Mouse (Mus musculus): Measurements from ENCODE around the gene Btn2a2. TPM values are rescaled to one million over a fixed set of nuclear protein-coding genes. Genes with fewer than 3 reads are reported as not detected.

The Btn2a2 gene
- polyA plus RNA-seq, 1 experiment from 2014 or later = 0.32 TPM

Small RNA genes within 50 kb of the gene (microRNA-seq; reads per million reads assigned to microRNA genes)
- gene Gm44297 (ENCODE audit: borderline number of aligned reads) = 4.2 reads per million, percentile 9 among the genes with 10 or more reads in this experiment
- gene n-TStga1 (ENCODE audit: borderline number of aligned reads) = 12.0 reads per million, percentile 24 among the genes with 10 or more reads in this experiment

Other genes with a start within 250 kb of the Btn2a2 start
- not detected in 2 replicates for gene Vmn1r223, start 241.7 kb downstream of the Btn2a2 start, polyA plus RNA-seq (2014; fragmentation: Nextera tagmentation; extraction: Ambion mirVana)
- 36.4 and 37.0 TPM in 2 replicates for gene Zfp322a, start 119.6 kb downstream of the Btn2a2 start, polyA plus RNA-seq (2014; fragmentation: Nextera tagmentation; extraction: Ambion mirVana)
- gene Abt1, start 65.0 kb downstream of the Btn2a2 start, polyA plus RNA-seq (2014; fragmentation: Nextera tagmentation; extraction: Ambion mirVana) = 13.1 and 13.4 TPM in 2 replicates
- gene Btn1a1, start 23.0 kb downstream of the Btn2a2 start, polyA plus RNA-seq (2014; fragmentation: Nextera tagmentation; extraction: Ambion mirVana) = 1.8 and 2.2 TPM in 2 replicates
- gene Hist1h4h, start 42.2 kb upstream of the Btn2a2 start, polyA plus RNA-seq (2014; fragmentation: Nextera tagmentation; extraction: Ambion mirVana) = 3.3 and 4.3 TPM in 2 replicates
- gene Hist1h2af, start 45.0 kb upstream of the Btn2a2 start, polyA plus RNA-seq (2014; fragmentation: Nextera tagmentation; extraction: Ambion mirVana) = 1.1 and 5.1 TPM in 2 replicates
- gene Hist1h3g, start 46.6 kb upstream of the Btn2a2 start, polyA plus RNA-seq (2014; fragmentation: Nextera tagmentation; extraction: Ambion mirVana) = 5.2 TPM in 2 replicates
- gene Hist1h2bh, start 54.5 kb upstream of the Btn2a2 start, polyA plus RNA-seq (2014; fragmentation: Nextera tagmentation; extraction: Ambion mirVana) = 1.6 and 1.7 TPM in 2 replicates
- gene Hist1h3f, start 55.2 kb upstream of the Btn2a2 start, polyA plus RNA-seq (2014; fragmentation: Nextera tagmentation; extraction: Ambion mirVana) = 0.42 and 0.62 TPM in 2 replicates
- 0.66 and 1.4 TPM in 2 replicates for gene Hist1h4f, start 62.8 kb upstream of the Btn2a2 start, polyA plus RNA-seq (2014; fragmentation: Nextera tagmentation; extraction: Ambion mirVana)
- 0.68 and 0.82 TPM in 2 replicates for gene Hist1h1d, start 64.4 kb upstream of the Btn2a2 start, polyA plus RNA-seq (2014; fragmentation: Nextera tagmentation; extraction: Ambion mirVana)
- gene Hist1h3e, start 73.5 kb upstream of the Btn2a2 start, polyA plus RNA-seq (2014; fragmentation: Nextera tagmentation; extraction: Ambion mirVana) = 3.5 and 5.6 TPM in 2 replicates
- 61.3 and 62.9 TPM in 2 replicates for gene Hist1h2ae, start 82.4 kb upstream of the Btn2a2 start, polyA plus RNA-seq (2014; fragmentation: Nextera tagmentation; extraction: Ambion mirVana)
- 5.7 and 6.3 TPM in 2 replicates for gene Hist1h2bg, start 82.5 kb upstream of the Btn2a2 start, polyA plus RNA-seq (2014; fragmentation: Nextera tagmentation; extraction: Ambion mirVana)
- 1.8 TPM in 2 replicates for gene Hist1h2bf, start 85.3 kb upstream of the Btn2a2 start, polyA plus RNA-seq (2014; fragmentation: Nextera tagmentation; extraction: Ambion mirVana)
- 0.84 and 0.92 TPM in 2 replicates for gene Hist1h2ad, start 85.5 kb upstream of the Btn2a2 start, polyA plus RNA-seq (2014; fragmentation: Nextera tagmentation; extraction: Ambion mirVana)
- gene Hist1h3d, start 86.9 kb upstream of the Btn2a2 start, polyA plus RNA-seq (2014; fragmentation: Nextera tagmentation; extraction: Ambion mirVana) = 7.7 and 8.5 TPM in 2 replicates
- gene Hist1h4d, start 92.7 kb upstream of the Btn2a2 start, polyA plus RNA-seq (2014; fragmentation: Nextera tagmentation; extraction: Ambion mirVana) = 92.8 and 99.3 TPM in 2 replicates
- 4.4 TPM in 2 replicates for gene Hist1h2be, start 132.3 kb upstream of the Btn2a2 start, polyA plus RNA-seq (2014; fragmentation: Nextera tagmentation; extraction: Ambion mirVana)
- 17.5 and 21.2 TPM in 2 replicates for gene Hist1h1e, start 133.7 kb upstream of the Btn2a2 start, polyA plus RNA-seq (2014; fragmentation: Nextera tagmentation; extraction: Ambion mirVana)
- gene Hist1h2ac, start 195.1 kb upstream of the Btn2a2 start, polyA plus RNA-seq (2014; fragmentation: Nextera tagmentation; extraction: Ambion mirVana) = 0.79 and 1.5 TPM in 2 replicates
- 31.9 and 35.7 TPM in 2 replicates for gene Hist1h2bc, start 195.3 kb upstream of the Btn2a2 start, polyA plus RNA-seq (2014; fragmentation: Nextera tagmentation; extraction: Ambion mirVana)
- gene Hist1h1t, start 207.0 kb upstream of the Btn2a2 start, polyA plus RNA-seq (2014; fragmentation: Nextera tagmentation; extraction: Ambion mirVana) = not detected in 2 replicates
- gene Hist1h4c, start 209.6 kb upstream of the Btn2a2 start, polyA plus RNA-seq (2014; fragmentation: Nextera tagmentation; extraction: Ambion mirVana) = 5.1 and 5.2 TPM in 2 replicates
- 6.1 and 7.2 TPM in 2 replicates for gene Hfe, start 222.0 kb upstream of the Btn2a2 start, polyA plus RNA-seq (2014; fragmentation: Nextera tagmentation; extraction: Ambion mirVana)
- 24.2 and 25.8 TPM in 2 replicates for gene Hist1h1c, start 250.0 kb upstream of the Btn2a2 start, polyA plus RNA-seq (2014; fragmentation: Nextera tagmentation; extraction: Ambion mirVana)

Measured in liver, embryonic 11.5 days (tissue).